Mouse (Mus musculus): ENCODE measurements around the gene Cpne6.

Gene Cpne6

GRCm38 (mm10) chr14:55510125-55510731 is at the start of gene Cpne6:
Gene Cpne6 (plus strand): TSS chr14:55510445.
- DNase-seq (ENCODE audit: low spot score): no peak

DNA sequence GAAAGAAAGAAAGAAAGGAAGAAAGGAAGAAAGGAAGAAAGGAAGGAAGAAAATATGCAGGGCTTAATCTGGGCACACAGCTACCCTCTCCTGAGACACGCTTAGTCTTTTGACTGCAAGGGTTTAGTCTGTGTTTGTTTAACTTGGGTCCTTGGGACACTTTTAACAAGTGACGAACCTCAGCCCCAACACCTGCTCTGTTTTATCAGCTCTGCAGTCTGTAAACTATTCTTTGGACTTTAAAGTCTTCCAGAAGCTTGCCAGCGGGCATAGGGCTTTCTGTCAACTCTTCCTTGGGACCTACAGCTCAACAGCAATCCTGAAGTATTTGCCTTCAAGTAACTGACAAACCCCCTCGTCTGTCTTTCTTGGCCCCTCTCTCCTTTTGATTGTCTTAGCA is 48.5 kb upstream of the Cpne6 start:
- DNase-seq (ENCODE audit: low spot score): no peak

DNA sequence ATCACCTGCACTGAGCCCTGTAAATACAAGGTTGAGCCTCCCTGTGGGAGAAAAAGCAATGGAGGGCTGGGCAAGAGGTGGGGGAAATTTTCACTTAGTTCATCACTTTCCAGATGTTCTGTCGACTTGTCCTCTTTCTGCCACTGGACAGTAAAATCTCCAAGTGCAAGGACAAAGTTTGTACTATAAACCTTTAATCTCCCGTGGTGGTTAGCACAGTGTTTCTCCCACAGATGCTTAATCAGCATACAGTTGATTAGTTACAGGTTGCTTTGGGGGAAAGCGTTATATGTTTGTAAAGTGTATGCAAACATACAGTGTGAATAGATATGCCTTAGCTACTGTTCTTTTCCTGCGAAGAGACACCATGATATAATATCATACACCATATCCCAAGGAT is 43.8 kb upstream of the Cpne6 start:
- DNase-seq (ENCODE audit: low spot score): no peak

GRCm38 (mm10) chr14:55467108-55467507 is 43.1 kb upstream of the Cpne6 start:
- no peak for DNase-seq (ENCODE audit: low spot score)

GRCm38 (mm10) chr14:55468301-55468741 is 41.9 kb upstream of the Cpne6 start:
- DNase-seq (ENCODE audit: low spot score): no peak

DNA sequence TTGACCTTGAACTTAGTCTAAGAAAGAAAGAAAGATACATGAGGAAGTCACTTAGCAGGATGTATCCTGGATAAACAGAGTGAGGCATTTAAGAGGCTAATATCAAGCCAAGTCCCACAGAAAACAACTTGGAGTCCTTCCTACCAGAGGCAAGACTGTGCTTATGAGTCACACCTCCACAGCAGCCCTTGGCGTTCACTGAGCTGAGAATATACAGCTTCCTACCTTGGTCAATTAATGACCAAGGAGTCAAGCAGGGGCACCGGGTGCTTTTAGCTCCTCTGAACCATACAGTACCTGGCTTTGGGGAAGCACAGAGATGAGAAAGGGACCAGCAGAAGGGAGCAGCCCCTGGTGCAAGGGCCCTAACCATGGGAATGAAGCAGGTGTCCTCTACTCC is 41.2 kb upstream of the Cpne6 start:
- DNase-seq (ENCODE audit: low spot score): no peak

GRCm38 (mm10) chr14:55469821-55470220 is 40.4 kb upstream of the Cpne6 start:
- DNase-seq (ENCODE audit: low spot score): no peak

- no peak for DNase-seq (ENCODE audit: low spot score)
Observed at GRCm38 (mm10) chr14:55470806-55471205, 39.4 kb upstream of the Cpne6 start.

DNA sequence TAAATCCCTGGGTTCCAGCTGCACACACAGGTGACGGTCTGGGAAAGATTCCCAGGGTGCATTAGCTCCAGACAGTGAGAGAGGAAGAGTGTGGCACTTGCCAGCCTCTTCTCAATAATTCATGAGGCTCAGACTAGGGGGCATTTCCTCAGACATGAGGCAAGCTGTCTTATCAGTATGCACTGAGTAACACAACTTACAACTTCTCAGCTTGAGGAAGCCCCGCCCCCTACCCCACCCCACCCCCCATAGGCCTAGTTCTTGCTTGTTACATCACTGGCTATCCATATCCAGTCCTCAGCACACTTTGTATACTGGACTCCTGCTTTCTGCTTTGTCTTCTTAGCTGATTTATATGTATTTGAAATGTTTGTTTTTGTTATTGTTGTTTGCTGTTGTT is 34.6 kb upstream of the Cpne6 start:
- DNase-seq (ENCODE audit: low spot score): no peak

DNA sequence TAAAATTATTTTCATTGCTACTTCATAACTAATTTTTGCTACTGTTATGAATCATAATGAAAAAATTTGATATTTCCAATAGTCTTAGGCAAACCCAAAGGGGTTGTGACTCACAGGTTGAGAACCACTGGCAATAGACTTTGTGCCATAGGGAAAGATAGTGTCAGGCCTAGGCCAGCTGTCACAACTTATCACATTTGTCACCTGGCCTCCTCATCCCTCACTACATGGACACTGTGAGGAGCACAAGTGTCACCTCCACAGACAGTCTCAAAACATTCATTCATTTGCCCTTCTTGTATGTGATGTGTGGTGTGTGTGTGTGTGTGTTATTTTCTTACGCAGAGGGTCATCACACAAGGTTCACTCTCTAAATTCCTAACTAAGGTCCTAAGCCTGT is 32.8 kb upstream of the Cpne6 start:
- DNase-seq (ENCODE audit: low spot score): no peak

GRCm38 (mm10) chr14:55477829-55478228 is 32.4 kb upstream of the Cpne6 start:
- no peak for DNase-seq (ENCODE audit: low spot score)

- peak; percentile 88 for DNase-seq (ENCODE audit: low spot score)
Observed at GRCm38 (mm10) chr14:55478651-55479599, 31.3 kb upstream of the Cpne6 start, which contains the start of gene Dhrs4. Gene Dhrs4 (plus strand): TSS chr14:55478758.

- DNase-seq (ENCODE audit: low spot score): no peak
Observed at GRCm38 (mm10) chr14:55479629-55480028, 30.6 kb upstream of the Cpne6 start.

- DNase-seq (ENCODE audit: low spot score): no peak
Observed at GRCm38 (mm10) chr14:55484430-55485085, 25.7 kb upstream of the Cpne6 start.

- no peak for DNase-seq (ENCODE audit: low spot score)
Observed at GRCm38 (mm10) chr14:55486836-55487235, 23.4 kb upstream of the Cpne6 start.

GRCm38 (mm10) chr14:55490361-55491201 is 19.7 kb upstream of the Cpne6 start, which contains the start of gene Carmil3:
Gene Carmil3 (plus strand): TSS chr14:55490651.
- peak; percentile 88 for DNase-seq (ENCODE audit: low spot score)

- peak; percentile 54 for DNase-seq (ENCODE audit: low spot score)
Observed at GRCm38 (mm10) chr14:55491291-55491833, 18.9 kb upstream of the Cpne6 start.

DNA sequence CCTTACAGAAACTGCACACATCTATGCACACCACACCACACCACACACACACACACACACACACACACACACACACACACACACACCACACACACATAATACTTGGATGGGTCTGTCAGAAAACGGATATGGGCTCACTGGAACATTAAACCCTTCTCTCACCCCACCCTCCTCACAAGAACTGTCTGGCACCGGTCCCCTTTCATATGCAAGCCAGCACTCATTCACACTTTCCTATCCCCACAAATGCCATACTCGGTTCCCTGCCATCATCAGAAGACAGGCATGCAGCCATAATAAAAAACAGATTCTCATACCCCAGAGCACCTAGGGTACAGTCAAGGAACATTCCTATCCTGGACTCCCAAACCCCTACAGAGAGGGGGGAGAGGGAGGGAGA is 18.1 kb upstream of the Cpne6 start:
- no peak for DNase-seq (ENCODE audit: low spot score)

DNA sequence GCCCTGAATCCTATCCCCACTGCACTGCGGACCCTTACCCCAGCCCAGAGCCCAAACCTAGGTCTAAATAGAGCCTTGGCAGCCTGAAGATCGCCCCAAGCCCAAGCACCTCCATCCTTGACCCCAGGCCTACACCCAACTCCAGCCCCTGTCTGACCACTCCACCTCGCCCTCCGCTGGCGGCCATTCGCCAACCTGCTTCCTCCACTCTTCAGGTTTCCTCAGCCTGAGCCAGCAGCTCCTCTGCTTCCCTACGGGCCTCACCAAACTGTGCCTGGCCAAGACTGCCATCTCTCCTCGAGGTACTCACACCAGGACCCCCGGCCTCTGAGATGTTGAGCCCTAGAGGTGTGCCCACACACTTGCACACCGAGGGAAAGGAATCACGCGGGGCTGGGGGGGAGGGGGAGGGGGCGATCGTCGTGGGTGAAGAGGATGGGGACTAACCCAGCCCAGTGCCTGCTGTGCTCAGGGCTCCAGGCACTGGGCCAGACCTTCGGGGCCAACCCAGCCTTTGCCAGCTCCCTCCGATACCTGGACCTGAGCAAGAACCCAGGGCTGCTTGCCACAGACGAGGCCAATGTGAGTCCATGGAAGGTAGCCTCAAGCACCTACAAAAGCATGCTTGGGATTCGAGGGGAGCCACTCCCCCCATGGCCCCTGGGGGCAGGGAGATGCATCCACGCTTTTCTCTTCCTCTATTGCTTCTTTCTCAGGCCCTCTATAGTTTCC is 14.6 kb upstream of the Cpne6 start:
- no peak for DNase-seq (ENCODE audit: low spot score)

GRCm38 (mm10) chr14:55496761-55497448 is 13.3 kb upstream of the Cpne6 start:
- no peak for DNase-seq (ENCODE audit: low spot score)

All from MN1 (cell line).